Mouse (Mus musculus): Measurements from ENCODE around the gene Cemip2.

The Cemip2 gene

DNA sequence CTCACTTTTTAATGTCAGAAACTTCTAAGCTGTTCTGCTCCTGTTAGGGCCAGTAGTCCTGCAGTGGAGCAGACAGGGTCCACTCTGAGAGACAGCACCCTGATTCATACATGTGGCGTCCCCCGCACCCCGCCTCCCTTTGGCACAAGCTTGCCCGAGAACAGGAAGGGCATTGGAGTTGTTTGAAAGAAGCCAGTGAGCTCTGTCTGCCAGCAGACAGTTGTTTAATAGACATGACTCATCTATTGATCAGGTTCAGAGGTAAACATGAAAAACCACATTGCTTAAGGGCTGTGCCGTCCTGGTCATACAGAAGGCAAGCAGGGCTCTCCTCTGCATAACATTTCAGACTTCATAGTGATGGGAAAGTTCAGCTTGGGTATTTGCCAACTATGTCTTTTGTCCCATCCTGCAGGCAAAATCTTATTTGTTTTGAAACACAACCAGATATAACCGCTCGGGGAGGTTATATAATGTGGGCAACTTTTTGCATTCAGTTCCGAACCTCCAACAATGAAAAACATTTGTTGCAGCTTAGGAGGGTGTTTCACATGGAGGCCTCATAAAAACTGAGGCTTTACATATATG lies 36.4 kb downstream of the Cemip2 start:
- DNase-seq (ENCODE audit: low spot score in 2 of 2), result no peak

DNA sequence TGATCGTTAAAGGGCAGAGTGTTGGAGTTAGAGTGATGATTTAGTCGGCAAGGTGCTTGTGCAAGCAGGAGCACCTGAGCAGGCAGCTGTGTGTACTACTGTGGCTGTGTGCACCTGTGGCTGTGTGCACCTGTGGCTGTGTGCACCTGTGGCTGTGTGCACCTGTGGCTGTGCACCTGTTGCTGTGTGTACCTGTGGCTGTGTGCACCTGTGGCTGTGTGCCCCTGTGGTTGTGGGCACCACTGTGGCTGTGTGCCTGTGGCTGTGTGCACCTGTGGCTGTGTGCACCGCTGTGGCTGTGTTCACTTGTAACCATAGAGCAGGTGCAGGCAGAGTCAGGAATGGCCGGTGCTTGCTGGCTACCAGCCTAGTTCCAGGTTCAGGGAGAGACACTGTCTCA lies 38.1 kb downstream of the Cemip2 start:
- DNase-seq (ENCODE audit: low spot score in 2 of 2), result no peak

DNA sequence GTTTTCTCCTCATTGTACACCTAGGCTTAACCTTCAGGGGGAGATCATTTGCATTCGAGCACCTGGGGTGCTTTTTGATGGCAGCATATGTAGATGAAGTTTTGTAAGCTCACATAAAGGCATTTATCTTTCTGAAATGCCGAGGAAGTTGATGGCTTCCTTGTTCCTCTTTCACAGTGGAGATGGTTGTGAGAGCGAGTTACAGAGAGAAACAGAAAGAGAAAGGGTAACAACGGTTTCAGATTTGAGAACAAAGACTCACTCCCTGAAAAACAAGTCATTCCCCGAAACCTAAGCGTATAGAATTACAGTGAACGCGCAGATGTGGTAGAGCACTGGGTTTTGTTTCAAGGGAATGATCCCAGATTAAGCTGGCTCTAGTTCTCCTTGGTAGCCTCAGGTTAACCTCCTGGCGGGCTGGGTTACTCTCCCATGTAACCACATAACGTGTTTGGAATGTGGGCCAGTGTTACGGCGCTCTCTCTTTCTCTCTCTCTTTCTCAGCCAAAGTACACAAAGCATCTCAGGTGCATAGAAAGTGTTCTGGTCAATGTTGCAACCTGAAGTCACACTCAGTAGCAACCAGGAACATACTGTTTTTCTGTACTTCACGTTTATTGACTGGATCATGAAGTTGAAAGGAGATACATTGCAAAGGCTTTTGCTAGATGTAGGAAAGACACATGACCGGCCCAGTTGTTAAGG lies 40.0 kb downstream of the Cemip2 start:
- DNase-seq (ENCODE audit: low spot score in 2 of 2), result no peak

DNA sequence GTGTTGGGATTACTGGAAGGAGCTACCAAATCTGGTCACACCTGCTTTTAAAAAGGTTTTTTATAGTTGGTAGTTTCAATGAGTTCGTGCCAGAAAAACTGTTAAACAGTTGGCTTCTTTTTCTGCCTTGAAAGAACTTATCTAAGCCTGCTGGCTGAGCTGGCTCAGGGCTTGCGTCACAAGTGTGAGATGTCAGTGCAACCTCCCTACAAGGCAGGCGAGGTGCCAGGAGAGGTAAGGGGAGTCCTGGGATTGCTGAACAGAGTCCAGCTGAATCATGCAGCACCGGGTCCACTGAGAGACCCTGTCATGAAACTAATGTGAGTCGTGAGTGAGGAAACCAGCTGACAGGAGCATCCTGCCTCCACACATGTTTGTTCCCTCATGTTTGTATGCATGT lies 41.4 kb downstream of the Cemip2 start:
- DNase-seq (ENCODE audit: low spot score in 2 of 2), result no peak

DNA sequence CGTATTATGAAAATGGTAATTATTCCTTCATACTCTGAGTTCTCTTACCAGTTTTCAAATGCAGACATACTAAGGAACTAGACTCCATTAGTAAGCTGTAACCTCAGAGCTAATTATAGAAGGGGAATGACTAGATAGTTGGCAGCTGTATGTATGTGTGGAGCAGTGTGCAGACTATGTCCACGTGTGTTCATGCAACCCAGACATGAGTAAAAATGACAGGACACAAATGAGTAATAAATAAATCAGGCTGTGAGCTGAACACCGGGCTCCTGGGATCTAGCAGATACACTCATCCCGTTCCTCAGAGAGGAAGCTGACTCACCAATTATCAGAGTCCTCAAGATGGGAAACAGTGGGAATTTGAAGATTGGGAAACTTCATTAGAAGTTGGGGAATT lies 42.0 kb downstream of the Cemip2 start:
- no peak for DNase-seq (ENCODE audit: low spot score in 2 of 2)

DNA sequence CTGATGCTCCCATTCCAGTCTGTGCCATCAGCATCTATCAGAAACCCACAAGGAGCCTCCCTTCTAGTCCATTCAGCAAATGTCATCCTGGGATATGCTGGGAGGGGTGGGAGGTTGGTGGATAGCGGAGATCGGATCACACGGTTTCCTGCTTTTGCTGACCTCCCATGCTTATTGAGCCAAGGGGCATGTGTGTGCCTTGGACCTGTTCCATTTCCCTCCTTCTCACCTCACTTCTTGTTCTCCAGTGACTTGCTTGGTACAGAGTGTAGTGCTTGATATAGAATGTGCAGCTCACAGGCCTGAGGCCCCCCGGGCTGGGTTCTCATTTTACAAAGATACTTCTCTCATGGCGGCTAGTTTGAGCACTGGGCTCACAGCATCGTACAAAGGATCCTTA lies 43.7 kb downstream of the Cemip2 start:
- no peak for DNase-seq (ENCODE audit: low spot score in 2 of 2)

DNA sequence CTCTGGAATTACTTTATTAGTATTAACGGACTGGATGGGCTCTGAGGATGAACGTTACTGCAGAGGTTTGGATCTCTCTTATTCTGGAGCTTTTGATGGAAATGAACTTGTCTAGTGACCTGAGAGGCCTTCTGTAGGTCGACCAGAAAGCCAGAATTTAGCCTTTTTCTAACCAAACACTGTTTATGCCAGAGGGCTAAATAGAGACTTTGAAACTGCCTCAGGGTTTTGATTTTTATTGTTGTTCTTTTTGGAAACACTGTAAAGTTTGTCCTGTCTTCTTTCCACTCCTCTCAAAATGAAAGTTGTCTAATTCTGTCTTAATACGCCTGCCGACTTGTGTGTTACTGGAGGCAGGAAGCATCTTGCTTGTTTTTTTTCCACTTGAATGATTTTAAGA lies 46.0 kb downstream of the Cemip2 start:
- no peak for DNase-seq (ENCODE audit: low spot score in 2 of 2)

DNA sequence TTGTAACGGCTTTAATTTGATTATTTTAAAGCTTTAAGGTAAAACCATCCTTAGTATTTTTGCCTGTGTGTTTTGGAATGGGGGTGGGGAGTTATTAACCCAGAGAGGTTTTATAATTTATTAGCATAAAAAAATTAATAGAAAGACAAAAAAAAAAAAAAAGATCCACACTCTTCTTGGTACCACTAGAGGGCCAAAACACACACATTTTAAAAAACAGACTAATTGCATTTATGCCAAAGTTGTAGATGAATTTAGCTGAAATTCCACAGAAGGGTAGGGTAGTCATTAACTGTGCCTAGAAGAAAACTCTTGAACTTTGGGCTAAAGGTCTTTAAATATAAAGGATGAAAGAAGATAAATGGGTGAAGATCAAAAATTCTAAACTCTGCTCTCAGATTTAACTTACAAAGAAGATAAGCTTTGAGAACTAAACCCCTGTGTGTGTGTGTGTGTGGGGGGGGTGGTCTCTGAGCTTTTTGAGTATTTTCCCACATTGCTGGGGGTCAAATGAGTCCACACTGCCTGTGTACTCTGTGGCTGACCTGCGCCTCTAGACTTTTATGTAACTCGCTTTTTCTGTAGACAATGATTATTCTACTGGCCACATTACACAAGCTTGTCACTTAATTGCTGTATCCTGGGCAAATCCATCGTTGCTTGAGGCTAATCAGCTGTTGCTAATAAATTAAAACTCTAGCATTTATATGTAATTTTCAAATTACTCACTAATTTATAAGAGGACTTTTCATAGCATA lies 47.2 kb downstream of the Cemip2 start:
- DNase-seq (ENCODE audit: low spot score in 2 of 2), result no peak

DNA sequence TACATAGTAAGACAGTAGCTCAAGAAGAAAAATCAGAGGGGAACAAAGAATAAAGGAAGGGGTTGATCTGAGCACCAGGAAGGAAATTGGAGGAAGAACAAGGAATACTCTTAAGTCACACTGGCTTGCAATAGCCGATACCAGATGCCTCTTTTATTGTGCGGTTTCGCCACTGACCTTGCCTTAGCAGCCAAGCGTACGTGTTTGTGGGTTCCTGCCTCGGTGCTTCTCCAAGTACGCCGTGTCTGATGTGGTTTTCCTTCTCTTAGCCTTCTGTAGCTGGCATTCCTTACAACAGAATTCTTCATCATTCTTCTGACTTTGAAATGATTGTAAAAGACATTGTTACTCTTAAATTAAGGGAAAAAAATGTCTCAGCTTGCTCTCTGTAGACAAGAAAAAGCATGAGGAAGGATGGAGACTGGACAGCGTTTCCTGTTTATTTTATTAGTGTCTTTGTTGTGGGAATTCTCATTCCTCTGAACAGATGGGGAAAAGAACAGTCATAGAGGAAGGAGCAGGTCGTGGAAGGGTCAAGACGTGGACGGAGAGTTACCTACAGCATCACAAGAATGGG lies 55.4 kb downstream of the Cemip2 start:
- no peak for DNase-seq (ENCODE audit: low spot score in 2 of 2)

DNA sequence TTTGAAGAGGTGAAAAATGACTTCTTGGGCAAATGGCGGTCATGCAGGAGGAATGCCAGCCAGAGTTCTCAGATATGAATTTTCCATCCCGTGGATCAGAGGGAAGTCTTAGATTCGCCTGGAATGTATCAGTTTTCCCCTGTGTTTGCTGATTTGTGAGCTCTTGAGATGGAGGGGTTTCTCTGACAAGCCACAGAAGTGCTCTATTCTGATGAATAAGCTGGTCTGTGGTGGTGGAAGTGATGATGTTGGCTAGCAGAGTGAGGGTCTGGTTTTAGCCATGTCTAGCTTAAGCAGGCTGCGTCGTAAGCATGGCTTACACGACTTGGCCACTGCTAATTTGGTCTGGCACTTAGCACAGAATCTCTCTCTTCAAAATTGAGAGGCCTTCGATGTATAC lies 56.8 kb downstream of the Cemip2 start:
- no peak for DNase-seq (ENCODE audit: low spot score in 2 of 2)

DNA sequence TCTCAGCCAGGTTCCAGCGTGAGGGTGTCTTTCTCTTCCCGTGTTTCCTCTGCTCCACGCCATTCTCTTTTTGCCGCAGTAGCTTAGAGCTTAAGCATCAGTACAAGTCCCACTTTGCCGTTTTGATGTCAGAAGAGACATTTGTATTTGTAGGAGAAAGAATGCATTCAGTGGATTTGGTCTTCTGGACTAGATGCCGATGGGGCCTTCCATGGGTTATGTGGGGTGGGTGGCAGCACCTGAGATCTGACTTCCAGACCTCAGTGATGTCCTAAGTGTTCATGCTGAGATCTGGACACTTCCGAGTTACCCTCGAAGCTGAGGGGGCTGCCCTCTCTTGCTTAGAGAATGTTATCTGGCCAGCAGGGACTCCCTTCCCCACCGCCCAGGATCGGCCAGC lies 72.6 kb downstream of the Cemip2 start:
- DNase-seq (ENCODE audit: low spot score in 2 of 2), result no peak

DNA sequence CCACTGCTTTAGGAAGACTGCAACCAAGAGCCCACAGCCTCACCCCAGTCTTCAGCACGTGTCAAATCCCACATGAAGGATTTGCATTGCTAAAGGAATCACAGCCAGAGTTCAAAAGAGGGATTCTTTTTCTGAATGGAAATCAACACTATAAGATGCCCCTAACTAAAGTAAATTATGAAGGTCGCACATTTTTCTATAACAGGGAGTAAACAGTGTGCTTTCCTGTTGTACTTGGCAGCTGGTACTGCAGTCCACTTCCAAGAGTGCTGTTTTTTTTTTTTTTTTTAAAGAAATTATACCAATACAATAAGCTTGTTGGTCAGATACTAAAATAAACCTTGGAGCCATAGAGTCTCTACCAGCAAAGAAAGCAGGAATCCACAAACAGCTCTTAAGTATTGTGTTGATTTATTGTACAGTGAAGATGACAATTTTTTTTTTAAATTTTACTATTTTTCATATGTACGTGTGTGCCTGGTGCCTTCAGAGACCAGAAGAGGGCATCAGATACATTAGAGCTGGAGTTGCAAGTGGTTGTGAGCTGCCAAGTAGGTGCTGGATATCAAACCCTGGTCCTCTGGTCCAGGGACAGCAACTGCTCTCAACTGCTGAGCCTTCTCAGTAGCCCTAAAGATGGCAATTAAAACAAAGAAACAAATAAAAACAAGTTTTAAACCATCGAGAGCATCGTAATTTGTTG lies 76.5 kb downstream of the Cemip2 start:
- no peak for DNase-seq (ENCODE audit: low spot score in 2 of 2)

DNA sequence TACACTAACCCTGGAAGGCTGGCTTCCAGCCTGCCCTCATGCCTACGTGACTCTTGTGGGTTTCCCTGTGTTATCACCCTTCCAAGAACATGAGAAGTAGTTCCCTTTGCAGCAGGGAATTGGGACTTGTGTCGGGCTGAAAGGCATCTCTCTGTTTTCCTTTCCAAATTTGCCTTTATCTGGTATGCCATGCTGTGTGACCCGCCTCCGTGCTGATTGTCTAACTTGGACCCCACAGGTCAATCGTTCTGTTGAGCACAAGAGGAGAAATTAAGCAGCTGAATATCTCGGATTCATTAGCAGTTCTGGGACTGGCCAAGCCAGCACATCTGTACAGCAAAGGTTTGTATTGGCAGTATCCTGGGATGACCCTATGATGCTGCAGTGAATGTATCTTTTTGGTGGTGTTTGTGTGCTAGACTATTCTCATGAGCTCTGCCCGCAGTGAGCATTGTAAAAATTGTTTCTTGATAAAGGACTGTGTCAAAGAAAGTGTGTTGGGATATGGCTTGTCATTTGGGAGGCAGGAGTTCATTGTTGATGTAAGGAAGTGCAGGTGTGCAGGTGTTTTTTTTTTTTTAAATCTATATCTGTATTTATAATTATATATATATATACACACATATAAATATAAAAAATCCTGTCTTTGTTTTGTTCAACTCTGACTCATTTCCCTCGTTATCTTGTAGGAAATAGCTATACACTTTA lies 77.4 kb downstream of the Cemip2 start:
- DNase-seq (ENCODE audit: low spot score in 2 of 2), result no peak

DNA sequence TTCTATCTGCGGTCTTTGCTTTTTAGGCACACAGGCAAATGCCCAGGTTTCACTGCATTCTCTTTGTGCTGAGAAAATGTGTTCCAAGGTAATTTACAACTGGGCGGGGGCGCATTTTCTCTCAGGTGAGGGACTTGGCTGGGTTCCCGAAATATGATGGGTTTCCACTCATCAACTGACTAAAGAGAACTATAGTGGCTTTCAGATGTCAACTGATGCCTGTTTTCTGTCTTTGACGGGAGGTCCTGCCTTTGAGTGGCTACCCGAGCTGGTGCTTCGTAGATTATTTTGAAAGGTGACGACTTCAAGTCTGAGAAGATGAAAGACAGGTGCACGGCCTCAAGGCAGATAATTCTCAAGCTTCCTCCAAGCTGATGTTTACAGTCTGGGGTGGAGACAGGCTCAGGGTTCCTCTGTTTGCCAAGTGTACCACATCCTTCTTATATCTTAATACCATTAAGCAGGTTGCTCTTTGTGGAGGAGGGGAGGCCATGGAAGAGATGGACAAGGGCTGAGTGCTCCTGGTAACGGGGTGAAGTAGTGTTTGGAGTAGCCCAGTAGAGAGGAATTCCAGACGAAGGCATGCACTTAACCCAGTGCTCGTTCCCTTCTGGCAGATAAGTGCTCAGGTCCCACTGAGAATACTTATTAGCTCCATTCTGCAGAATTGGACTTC lies 80.8 kb downstream of the Cemip2 start:
- no peak for DNase-seq (ENCODE audit: low spot score in 2 of 2)

DNA sequence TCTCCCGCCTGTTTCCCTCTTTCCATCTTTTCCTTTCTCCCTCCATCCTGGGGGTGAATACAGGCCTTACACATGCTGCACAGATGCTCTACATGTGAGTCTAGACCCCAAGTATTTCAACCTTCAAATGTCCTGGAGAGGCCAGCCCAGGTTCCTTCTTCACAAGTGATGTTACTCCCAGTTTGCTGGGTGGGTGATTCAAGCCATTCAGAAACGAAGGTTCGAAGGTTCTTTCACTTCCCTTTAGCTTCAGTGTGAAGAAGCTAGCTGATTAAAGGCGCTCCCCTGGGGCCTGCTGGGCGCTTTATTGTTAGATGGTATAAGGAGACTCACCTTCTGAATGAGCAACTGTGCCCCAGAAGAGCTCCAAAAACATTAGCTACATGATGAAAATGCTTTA lies 82.0 kb downstream of the Cemip2 start:
- no peak for DNase-seq (ENCODE audit: low spot score in 2 of 2)

DNA sequence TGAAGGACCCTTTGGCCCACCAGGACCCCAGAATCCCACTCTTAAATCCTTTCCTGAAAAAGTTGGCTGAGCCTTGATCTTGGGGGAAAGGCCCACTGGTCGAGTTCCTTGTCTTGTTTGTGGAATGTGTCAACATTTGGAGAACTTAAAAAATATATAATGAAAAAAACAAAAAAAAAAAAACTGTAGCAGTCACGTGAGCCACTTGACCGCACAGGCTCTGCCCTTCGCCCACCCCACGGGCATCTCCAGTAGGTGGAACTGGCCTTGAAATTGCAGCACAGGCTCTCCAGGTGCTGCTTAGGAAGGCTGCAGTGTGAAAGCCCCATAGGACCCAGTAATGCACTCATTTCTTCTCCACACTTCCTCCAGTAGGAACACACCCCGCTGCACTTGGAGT lies 82.8 kb downstream of the Cemip2 start:
- no peak for DNase-seq (ENCODE audit: low spot score in 2 of 2)

DNA sequence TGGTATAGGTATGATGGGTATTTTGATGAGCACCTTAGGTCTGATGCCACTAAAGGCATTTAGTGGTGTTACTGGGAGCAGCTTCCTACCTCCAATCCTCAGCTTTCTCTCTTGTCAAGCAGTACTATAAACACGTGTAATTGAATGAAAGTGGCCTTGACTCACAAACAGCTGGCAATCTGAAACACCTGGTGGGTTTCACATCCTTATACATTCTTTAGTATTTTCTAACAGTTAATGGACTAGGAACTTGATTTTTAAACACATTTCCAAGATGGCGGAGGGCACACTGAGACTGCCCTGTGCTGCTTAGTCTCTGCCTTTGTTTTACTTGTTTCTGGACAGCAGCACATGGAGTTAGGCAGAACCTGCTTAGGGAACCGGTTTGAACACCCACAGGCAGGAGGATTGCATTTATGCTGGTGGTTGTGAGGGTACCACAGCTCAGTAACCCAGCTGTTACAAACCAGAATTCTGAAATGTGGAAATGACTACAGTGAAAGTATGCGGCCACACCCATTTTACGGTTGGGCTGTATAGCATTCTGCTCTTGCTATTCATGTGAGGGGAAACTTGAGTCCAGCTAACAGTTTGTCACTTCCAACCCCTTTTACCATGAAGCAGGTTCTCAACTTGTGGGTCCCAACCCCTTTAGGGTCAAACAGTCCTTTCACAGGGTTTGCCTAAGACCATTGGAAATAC lies 84.3 kb downstream of the Cemip2 start:
- DNase-seq (ENCODE audit: low spot score in 2 of 2), result no peak

DNA sequence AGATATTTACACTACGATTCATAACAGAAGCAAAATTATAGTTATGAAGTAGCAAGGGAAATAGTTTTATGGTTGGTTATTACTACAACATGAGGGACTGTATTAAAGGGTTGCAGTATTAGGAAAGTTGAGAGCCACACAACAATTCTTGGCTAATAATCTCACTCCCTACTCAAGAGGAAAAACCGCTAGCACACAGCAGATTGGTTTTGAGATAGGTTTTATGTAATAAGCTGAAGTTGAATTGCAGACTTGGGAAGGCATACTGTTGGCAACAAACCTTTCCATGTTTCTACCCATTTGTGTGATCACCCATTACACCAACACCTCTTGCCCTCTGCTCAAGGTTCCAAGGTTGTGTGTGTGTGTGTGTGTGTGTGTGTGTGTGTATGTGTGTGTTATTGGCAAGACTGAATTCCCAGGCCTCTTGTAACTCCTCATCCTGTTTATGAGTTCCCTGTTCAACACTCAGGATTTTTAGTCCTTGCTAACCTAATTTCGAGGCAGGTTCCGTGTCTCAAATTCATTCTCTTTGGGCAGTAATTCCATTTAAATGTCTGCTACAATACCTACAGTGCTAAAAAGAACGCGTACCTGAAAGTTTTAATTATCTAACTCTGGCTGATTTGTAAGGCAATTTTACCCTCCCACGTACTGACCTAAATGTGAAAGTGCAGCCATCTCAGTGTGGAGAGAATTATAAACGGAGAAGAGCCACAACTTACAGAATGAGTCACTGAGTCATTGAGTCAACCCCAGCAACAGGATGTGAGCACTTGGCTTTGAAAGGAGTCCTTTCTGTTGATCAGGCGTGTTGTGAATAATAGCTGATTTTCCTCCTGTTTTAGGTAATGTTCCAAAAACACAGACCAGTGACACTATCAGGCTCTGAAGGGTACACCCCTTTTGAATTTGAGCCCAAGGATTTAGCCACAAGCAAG lies 85.1 kb downstream of the Cemip2 start:
- DNase-seq (ENCODE audit: low spot score in 2 of 2), result no peak
